Mouse (Mus musculus): ENCODE data around the gene Vmn2r56.
"Not testable (repeated sequence)": the region's sequence is repeated elsewhere in the genome, so short reads cannot be mapped to it uniquely, and the experiment has no call there.

Gene Vmn2r56

DNA sequence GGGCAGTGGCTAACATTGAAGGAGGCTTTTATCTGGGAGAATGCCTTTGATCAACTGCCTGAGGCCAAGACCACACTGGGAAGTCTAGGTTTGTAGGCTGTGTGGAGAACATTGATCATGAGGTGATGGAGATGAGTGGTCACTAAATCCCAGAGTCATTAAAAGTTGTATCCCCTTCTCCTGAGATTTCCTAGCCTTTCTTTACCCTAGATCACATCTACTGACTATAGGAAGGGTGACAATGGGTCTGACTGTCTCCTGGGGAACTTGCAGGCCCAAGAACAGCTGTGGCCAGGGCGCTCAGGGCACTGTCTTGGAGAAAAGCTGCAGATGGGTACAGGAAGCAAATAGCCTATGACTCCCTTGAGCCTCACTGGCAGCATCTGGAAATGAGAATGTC is at the start of gene Vmn2r56:
Gene Vmn2r56, minus strand, starts transcription at position 101 of the 400 bp plus-strand sequence.
- DNase-seq = no peak

DNA sequence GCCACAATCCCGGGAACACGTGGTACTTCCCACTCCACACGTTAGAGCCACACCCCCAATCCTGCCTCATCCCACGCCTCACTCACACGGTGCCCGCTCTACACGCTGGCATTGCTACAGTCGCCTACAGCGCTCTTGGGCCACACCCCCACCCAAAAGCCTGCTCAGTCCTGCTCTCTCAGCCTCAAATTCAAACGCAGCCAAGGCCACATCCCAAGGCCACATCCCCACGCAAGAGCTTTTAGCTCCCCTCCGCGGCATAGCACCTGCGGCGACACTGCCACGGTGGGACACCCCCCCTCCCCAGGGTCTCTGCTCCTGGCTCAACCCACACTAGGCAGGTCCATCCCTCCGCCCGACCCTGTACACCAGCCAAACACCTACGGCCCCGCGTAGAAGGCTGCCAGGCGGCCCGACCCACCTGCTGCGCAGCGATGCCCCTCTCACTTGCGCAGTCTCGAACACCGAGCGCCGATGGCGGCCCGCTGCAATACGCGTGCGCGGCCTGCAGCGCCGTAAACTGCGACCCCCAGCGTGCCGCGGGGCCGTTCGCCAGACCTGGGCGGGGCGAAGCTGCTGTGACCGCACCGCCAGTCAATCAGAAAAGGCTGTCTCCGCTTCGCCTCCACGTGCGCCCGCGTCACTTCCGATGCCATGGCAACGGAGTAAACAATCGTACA is 45.5 kb upstream of the Vmn2r56 start:
- peak; percentile 87 for DNase-seq

- no peak for DNase-seq
Observed at GRCm38 (mm10) chr7:12779782-12780150, 45.0 kb upstream of the Vmn2r56 start.

DNA sequence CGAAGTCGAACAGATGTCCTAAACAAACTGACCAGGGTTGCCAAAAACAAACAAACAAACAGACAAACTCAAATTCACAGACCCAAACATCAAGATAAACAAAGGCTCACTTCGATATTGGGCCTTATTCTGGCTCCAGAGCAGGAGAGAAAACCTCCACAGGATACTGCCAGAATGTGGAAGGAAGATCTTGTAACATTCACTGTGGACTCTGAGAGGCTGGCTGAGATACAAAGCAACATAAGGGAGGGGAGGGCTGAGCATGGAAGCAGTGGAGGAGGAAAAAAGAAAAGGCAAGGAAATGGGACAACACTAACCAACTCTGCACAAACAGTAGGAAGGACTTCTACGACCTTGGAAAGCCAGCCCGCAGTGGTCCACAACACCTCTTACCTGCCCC is 44.3 kb upstream of the Vmn2r56 start:
- no peak for DNase-seq

DNA sequence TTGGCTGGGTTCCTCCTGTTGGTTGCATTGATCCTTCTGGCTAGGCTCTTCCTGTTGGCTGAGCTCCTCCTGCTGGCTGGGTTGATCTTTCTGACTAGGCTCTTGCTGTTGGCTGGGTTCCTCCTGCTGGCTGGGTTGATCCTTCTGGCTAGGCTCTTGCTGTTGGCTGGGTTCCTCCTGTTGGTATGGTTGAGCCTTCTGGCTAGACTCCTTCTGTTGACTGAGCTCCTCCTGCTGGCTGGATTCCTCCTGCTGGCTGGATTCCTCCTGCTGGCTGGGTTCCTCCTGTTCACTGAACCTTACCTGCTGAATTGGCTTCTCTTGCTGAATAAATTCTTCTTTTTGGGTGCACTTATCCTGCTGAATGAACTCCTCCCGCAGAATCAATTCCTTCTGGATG is 39.8 kb upstream of the Vmn2r56 start:
- no peak for DNase-seq

DNA sequence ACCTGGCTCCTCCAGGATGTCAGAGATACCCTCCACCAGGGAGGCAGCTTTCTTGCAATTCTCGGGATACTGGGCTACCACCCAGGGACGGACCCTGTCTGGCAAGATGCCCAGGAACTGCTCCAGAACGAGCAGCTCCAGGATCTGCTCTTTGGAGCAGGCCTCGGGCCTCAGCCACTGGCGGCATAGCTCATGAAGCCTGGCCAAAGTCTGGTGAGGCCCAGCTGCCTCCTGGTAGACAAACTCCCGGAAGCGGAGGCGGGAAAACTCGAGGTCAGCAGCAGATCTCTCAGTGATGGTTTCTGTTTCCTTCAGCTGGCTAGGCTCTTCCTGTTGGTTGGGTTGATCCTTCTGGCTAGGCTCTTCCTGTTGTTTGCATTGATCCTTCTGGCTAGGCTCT is 39.3 kb upstream of the Vmn2r56 start:
- DNase-seq = no peak

DNA sequence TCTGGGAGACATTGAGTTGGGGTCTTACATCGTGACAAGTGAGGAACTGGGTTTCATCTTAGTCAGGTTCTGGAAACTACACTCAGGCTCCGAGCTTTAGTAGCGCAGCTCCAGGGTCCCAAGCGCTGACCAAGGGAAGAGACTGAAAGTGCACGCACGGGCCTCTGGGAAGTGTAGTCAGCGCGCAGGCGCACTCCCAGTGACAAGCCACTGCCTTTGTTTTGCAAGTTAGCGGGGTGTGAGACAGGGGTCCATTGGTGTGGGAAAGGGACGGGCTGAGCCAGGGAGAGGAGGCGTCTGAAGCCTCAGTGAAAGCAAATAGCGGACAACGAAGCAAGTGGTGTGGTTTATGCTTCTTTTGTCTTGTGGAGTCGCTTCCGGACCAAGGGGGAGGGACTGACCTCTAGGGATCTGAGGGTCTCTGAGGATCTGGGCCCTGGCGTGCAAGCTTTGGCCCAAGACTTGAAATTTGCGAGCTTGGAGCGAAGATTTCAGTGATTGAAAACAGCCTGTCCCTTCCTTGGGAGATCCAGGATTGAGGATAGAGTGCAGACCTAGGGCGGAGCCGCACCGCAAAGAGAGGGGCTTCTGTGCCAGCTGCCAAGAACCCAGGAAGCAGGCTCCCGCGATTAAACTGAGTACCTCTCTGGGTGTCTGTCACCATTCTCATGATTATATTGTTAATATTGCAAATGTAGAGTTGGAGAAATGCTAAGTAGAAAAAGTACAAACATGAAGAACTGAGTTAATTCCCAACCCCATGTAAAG is 14.8 kb upstream of the Vmn2r56 start:
- DNase-seq = no peak

DNA sequence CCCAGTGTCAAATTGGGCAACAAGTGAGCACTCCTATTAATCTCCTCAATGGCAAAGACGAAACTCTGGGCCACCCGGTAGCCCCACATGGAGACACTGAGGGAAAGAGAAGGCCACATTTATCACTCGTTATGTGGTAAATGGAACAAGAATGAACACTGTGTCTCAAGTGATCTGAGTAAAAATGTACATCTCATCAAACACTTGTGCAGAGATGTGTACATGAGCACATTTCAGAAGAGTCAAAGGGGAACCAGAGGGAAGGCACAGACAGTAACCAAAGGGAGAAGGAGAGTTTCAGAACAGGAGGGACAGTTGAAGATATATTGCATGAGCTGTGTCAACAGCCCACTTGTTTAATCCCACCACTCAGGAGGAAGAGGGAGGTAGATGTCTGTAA is 49.9 kb downstream of the Vmn2r56 start, which contains the start of gene Vmn2r55:
Gene Vmn2r55, minus strand, starts transcription at position 101 of the 400 bp plus-strand sequence.
- DNase-seq = not testable (repeated sequence)

GRCm38 (mm10) chr7:12640219-12640618 is 94.6 kb downstream of the Vmn2r56 start, which contains the start of gene Vmn2r54:
TSS of gene Vmn2r54 (minus strand) at chr7:12640319.
- not testable (repeated sequence) for DNase-seq

Measured in thymus, postnatal 4 days (tissue).